Mouse (Mus musculus) layer of hippocampus, adult 11-12 months (tissue): ENCODE measurements around the gene Gm20388.

Experiments used
- DNase-seq: peaks from one replicate; pipeline ENCODE4 v3.0.0; 2022; ENCODE audit warnings: low spot score

Gene Gm20388

GRCm38 (mm10) chr8:122473911-122474421 lies 2563.3 kb downstream of the Gm20388 start:
- no peak for DNase-seq

GRCm38 (mm10) chr8:122474951-122475560 lies 2564.4 kb downstream of the Gm20388 start:
- no peak for DNase-seq

GRCm38 (mm10) chr8:122475580-122476320 lies 2565.1 kb downstream of the Gm20388 start, which contains the start of the genes Rnf166 and Ctu2:
TSS of gene Rnf166 (minus strand) at chr8:122476064.
TSS of gene Ctu2 (plus strand) at chr8:122476143.
- peak; percentile 90 for DNase-seq

- DNase-seq = no peak
Observed at GRCm38 (mm10) chr8:122482448-122482847, 2571.8 kb downstream of the Gm20388 start.

- no peak for DNase-seq
Observed at GRCm38 (mm10) chr8:122483877-122484276, 2573.2 kb downstream of the Gm20388 start.

GRCm38 (mm10) chr8:122484831-122485230 lies 2574.2 kb downstream of the Gm20388 start:
- DNase-seq = no peak

- DNase-seq = peak; percentile 47
Observed at GRCm38 (mm10) chr8:122488387-122488786, 2577.7 kb downstream of the Gm20388 start.

- DNase-seq = no peak
Observed at GRCm38 (mm10) chr8:122497016-122497734, 2586.5 kb downstream of the Gm20388 start.

GRCm38 (mm10) chr8:122497912-122498311 lies 2587.3 kb downstream of the Gm20388 start:
- DNase-seq = no peak

- peak; percentile 77 for DNase-seq
Observed at GRCm38 (mm10) chr8:122500856-122501255, 2590.2 kb downstream of the Gm20388 start.

- no peak for DNase-seq
Observed at GRCm38 (mm10) chr8:122511552-122511951, 2600.9 kb downstream of the Gm20388 start.

GRCm38 (mm10) chr8:122512392-122512791 lies 2601.8 kb downstream of the Gm20388 start:
- no peak for DNase-seq

GRCm38 (mm10) chr8:122515699-122516098 lies 2605.1 kb downstream of the Gm20388 start:
- DNase-seq = no peak

- DNase-seq = no peak
Observed at GRCm38 (mm10) chr8:122517541-122518190, 2607.0 kb downstream of the Gm20388 start.

GRCm38 (mm10) chr8:122520611-122521010 lies 2610.0 kb downstream of the Gm20388 start:
- DNase-seq = no peak

GRCm38 (mm10) chr8:122522796-122523651 lies 2612.4 kb downstream of the Gm20388 start:
- DNase-seq = no peak

GRCm38 (mm10) chr8:122523652-122524360 lies 2613.2 kb downstream of the Gm20388 start:
- DNase-seq = peak; percentile 18

GRCm38 (mm10) chr8:122524506-122524905 lies 2613.9 kb downstream of the Gm20388 start:
- no peak for DNase-seq

- DNase-seq = no peak
Observed at GRCm38 (mm10) chr8:122525004-122525403, 2614.4 kb downstream of the Gm20388 start.

GRCm38 (mm10) chr8:122526084-122526483 lies 2615.4 kb downstream of the Gm20388 start:
- no peak for DNase-seq
